Mouse (Mus musculus) MEL (cell line): ENCODE results near the gene Spred1.

ENCODE experiments used
- CHD2 ChIP-seq: IDR thresholded peaks from 2 replicates; pipeline ENCODE4 v1.6.1; 2011; ENCODE audit warnings: low read length, improper control_type of control experiment
- CTCF ChIP-seq, 3 experiments: IDR thresholded peaks in 2 of 3; conservative IDR thresholded peaks in 1 of 3; 2 replicates each; pipeline ENCODE4 v1.5.1; 2011 to 2012; ENCODE audit warnings: low read length in 3 of 3, low read depth in 2 of 3, mild to moderate bottlenecking in 2 of 3, improper control_type of control experiment in 1 of 3, inconsistent platforms in 1 of 3, mixed read lengths in 1 of 3, moderate library complexity in 1 of 3; ENCODE audit not compliant: control insufficient read depth in 1 of 3, insufficient read depth in 1 of 3, poor library complexity in 1 of 3, severe bottlenecking in 1 of 3
- GATA1 ChIP-seq: IDR thresholded peaks from 2 replicates; pipeline ENCODE4 v1.6.1; 2011; ENCODE audit warnings: low read depth, low read length, improper control_type of control experiment
- MAX ChIP-seq: IDR thresholded peaks from 2 replicates; pipeline ENCODE4 v1.6.1; 2011; ENCODE audit warnings: low read length, improper control_type of control experiment
- RCOR1 ChIP-seq: IDR thresholded peaks from 2 replicates; pipeline ENCODE4 v1.6.1; 2012; ENCODE audit warnings: low read depth, mild to moderate bottlenecking, inconsistent platforms, low read length, improper control_type of control experiment

GRCm38 (mm10) chr2:117129156-117129555 lies 8.0 kb downstream of the Spred1 start:
- TF ChIP-seq RCOR1 (no peak), CTCF (IDR thresholded peaks at IDR 0.05 in 2 of 3, conservative IDR thresholded peaks at IDR 0.05 in 1 of 3; ENCODE audit: control insufficient read depth in 1 of 3, insufficient read depth in 1 of 3, low read depth in 2 of 3, low read length in 3 of 3, poor library complexity in 1 of 3, severe bottlenecking in 1 of 3) (no peak), GATA1 (no peak), CHD2 (no peak), MAX (no peak)
